Mouse (Mus musculus) cerebellum, adult 2 months (tissue): ENCODE measurements around the gene Hyal1.

ENCODE experiments used
- CTCF ChIP-seq: fragments of 200-500 bp; IDR thresholded peaks from 2 replicates; pipeline ENCODE4 v1.5.1; 2011; ENCODE audit warnings: low read depth, mild to moderate bottlenecking, control low read depth, low read length, moderate library complexity, borderline replicate concordance; ENCODE audit not compliant: insufficient read depth
- POLR2A ChIP-seq: fragments of 200-500 bp; IDR thresholded peaks from 2 replicates; pipeline ENCODE4 v1.6.1; 2011; ENCODE audit warnings: low read length, control low read depth, borderline replicate concordance; ENCODE audit not compliant: insufficient read depth

GRCm38 (mm10) chr9:107543299-107543698 is 33.4 kb upstream of the Hyal1 start:
- TF ChIP-seq POLR2A = no peak
- no peak for TF ChIP-seq CTCF
